Mouse (Mus musculus) midbrain, embryonic 15.5 days (tissue): ENCODE data around the gene Gm10392. TPM values are rescaled to one million over a fixed set of nuclear protein-coding genes. Genes with fewer than 3 reads are reported as not detected.

ENCODE experiments used
- polyA plus RNA-seq: library from polyadenylated mRNA; unstranded; fragments of >200 nt; fragmentation: Nextera tagmentation; extraction: Ambion mirVana; gene quantifications from 2 replicates; pipeline ENCODE4 v1.2.1, GENCODE M21; 2015

Gene Gm10392
- polyA plus RNA-seq, 1 experiment from 2014 or later, result not detected

Other genes starting within 250 kb of the Gm10392 start
- gene Coro6, start 56.8 kb downstream of the Gm10392 start, polyA plus RNA-seq, result 0.23 and 0.39 TPM in 2 replicates
- gene Ankrd13b, start 29.5 kb downstream of the Gm10392 start, polyA plus RNA-seq, result 46.1 and 46.2 TPM in 2 replicates
- 17.9 and 19.0 TPM in 2 replicates for gene Git1, start 25.6 kb downstream of the Gm10392 start, polyA plus RNA-seq
- 2.2 and 2.6 TPM in 2 replicates for gene Abhd15, start 4.1 kb downstream of the Gm10392 start, polyA plus RNA-seq
- 12.7 and 16.7 TPM in 2 replicates for gene Trp53i13, start 3.2 kb downstream of the Gm10392 start, polyA plus RNA-seq
- 23.1 and 24.2 TPM in 2 replicates for gene Taok1, start 88.6 kb upstream of the Gm10392 start, polyA plus RNA-seq
- 3.6 and 4.7 TPM in 2 replicates for gene Nufip2, start 167.0 kb upstream of the Gm10392 start, polyA plus RNA-seq
- gene Cryba1, start 206.1 kb upstream of the Gm10392 start, polyA plus RNA-seq, result 0.31 and 0.53 TPM in 2 replicates
- gene Myo18a, start 244.0 kb upstream of the Gm10392 start, polyA plus RNA-seq, result 51.9 and 58.5 TPM in 2 replicates